Mouse (Mus musculus): ENCODE data around the gene Trim17. TPM values are rescaled to one million over a fixed set of nuclear protein-coding genes. Genes with fewer than 3 reads are reported as not detected.

Trim17 gene
- polyA plus RNA-seq, 1 experiment = 0.22 TPM

DNA sequence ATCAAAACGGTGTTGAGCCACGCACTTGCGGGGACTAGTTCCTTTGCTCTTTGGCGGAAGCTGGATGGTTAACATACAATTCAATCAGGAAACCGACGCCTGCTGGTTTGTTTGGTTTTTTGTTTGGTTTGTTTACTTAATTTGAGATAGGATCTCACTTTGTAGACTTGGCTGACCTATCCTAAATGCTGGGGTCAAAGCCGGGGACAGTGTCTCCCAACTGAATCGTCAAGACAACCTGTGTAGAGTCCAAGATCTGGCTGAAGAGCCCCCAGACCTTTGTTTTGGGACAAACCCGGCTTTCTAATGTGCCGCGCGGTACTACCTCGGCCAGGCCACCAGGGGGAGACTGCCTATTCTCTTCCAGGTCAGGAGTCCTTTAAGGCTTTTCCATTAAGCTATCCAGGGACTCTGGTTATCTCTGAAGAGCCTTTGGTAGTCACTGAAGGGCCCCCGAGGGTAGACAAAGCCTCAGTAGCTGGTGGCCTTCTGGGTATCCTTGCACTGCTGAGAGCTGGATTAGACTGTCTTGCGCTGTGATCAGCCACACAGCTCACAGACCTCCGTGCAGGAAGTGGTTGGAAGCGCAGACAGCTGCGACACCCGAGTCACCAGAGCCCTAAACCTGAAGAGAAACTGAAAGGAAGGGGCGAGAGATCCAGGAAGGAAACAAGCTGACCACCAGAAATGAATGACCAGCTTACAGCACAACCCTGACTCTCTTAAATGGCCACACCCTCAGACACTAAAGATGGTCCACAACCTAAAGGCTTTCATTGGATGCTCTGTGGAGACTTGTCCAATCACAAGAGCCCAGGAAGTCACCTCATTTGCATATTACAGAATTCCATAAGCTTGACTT is 26.5 kb upstream of the Trim17 start:
- peaks cover 7% of the 10 kb centered on the region for H3K27me3 ChIP-seq (ENCODE audit: control insufficient read depth, insufficient read depth, insufficient read length)
- H3ac ChIP-seq (ENCODE audit: control insufficient read depth, insufficient read length, low read depth) = peak overlapping the region; percentile 31
- no peaks in the 10 kb centered on the region for H3K79me2 ChIP-seq (ENCODE audit: control insufficient read depth, insufficient read depth)
- H3K4me3 ChIP-seq (ENCODE audit: insufficient read depth, poor library complexity, severe bottlenecking) = no peak overlapping the region
- TF ChIP-seq MYOG (IDR thresholded peaks at IDR 0.05; ENCODE audit: control insufficient read depth, extremely low read depth, insufficient read length) = no peak
- TF ChIP-seq MYOD1 (IDR thresholded peaks at IDR 0.05; ENCODE audit: control insufficient read depth, insufficient read length, low read depth) = no peak
- TF ChIP-seq USF1 (IDR thresholded peaks at IDR 0.05; ENCODE audit: low read depth) = no peak
- no peak for TF ChIP-seq CTCF (IDR thresholded peaks at IDR 0.05; ENCODE audit: control insufficient read depth, insufficient read depth, insufficient read length)
- no peak for TF ChIP-seq FOSL1 (IDR thresholded peaks at IDR 0.05; ENCODE audit: insufficient read depth, low read length, poor library complexity, severe bottlenecking)
- no peak for TF ChIP-seq MAX (IDR thresholded peaks at IDR 0.05)
- no peak for TF ChIP-seq CEBPB (IDR thresholded peaks at IDR 0.05; ENCODE audit: low read depth)
- H3K79me3 ChIP-seq (ENCODE audit: low read depth) = no peaks in the 10 kb centered on the region
- H3K36me3 ChIP-seq (ENCODE audit: control insufficient read depth, insufficient read depth) = peaks cover 16% of the 10 kb centered on the region

DNA sequence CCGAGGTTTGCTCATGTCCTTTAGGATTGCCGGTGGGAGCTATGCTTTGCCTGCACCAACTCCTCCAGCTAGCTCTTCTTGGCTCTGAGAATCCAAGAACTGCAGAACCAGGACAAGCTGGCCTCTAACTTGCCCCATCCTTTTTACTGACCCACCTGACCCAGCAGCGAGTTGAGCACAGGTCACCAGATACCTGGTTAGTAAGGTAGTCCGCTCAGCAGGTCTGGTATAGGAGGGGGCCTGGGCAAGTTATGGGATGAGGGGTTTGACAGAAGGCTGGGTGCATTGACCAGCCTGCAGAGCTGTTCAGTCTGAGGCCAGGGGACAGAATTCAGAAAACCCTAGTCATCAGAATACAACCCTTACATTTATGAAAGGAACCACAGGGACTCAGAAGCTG is 25.4 kb upstream of the Trim17 start:
- TF ChIP-seq CEBPB (IDR thresholded peaks at IDR 0.05; ENCODE audit: low read depth) (no peak), USF1 (IDR thresholded peaks at IDR 0.05; ENCODE audit: low read depth) (no peak), MYOG (IDR thresholded peaks at IDR 0.05; ENCODE audit: control insufficient read depth, extremely low read depth, insufficient read length) (no peak), FOSL1 (IDR thresholded peaks at IDR 0.05; ENCODE audit: insufficient read depth, low read length, poor library complexity, severe bottlenecking) (no peak), MYOD1 (IDR thresholded peaks at IDR 0.05; ENCODE audit: control insufficient read depth, insufficient read length, low read depth) (no peak), CTCF (IDR thresholded peaks at IDR 0.05; ENCODE audit: control insufficient read depth, insufficient read depth, insufficient read length) (no peak), MAX (IDR thresholded peaks at IDR 0.05) (no peak)
- H3K27me3 ChIP-seq (ENCODE audit: control insufficient read depth, insufficient read depth, insufficient read length) = no peaks in the 10 kb centered on the region
- no peaks in the 10 kb centered on the region for H3K79me3 ChIP-seq (ENCODE audit: low read depth)
- H3K36me3 ChIP-seq (ENCODE audit: control insufficient read depth, insufficient read depth) = peaks cover 25% of the 10 kb centered on the region
- no peak overlapping the region for H3K4me3 ChIP-seq (ENCODE audit: insufficient read depth, poor library complexity, severe bottlenecking)
- H3ac ChIP-seq (ENCODE audit: control insufficient read depth, insufficient read length, low read depth) = no peak overlapping the region
- H3K79me2 ChIP-seq (ENCODE audit: control insufficient read depth, insufficient read depth) = no peaks in the 10 kb centered on the region

DNA sequence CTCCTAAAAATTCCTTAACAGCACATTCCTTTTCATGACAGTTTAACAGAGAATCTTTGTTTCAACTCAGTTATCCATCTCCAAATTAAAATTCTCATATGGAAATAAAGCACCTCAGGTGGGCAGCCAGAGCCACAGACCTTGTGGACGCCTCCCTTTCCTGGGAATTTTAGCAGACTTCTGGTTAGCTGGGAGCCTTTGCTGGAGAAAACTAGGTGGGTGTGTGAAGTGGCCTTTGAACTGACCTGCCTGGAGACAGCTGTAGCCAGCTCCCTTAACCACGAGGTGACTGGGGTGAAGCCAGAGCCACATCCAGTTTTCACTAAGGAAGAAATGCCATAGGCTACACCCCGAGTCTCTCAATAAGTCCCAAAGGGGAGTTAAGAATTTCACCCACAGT is 24.8 kb upstream of the Trim17 start:
- Histone ChIP-seq H3K36me3 (ENCODE audit: control insufficient read depth, insufficient read depth) (peaks cover 30% of the 10 kb centered on the region), H3K79me3 (ENCODE audit: low read depth) (no peaks in the 10 kb centered on the region), H3ac (ENCODE audit: control insufficient read depth, insufficient read length, low read depth) (no peak overlapping the region), H3K4me3 (ENCODE audit: insufficient read depth, poor library complexity, severe bottlenecking) (no peak overlapping the region), H3K27me3 (ENCODE audit: control insufficient read depth, insufficient read depth, insufficient read length) (no peaks in the 10 kb centered on the region), H3K79me2 (ENCODE audit: control insufficient read depth, insufficient read depth) (no peaks in the 10 kb centered on the region)
- TF ChIP-seq MYOG (IDR thresholded peaks at IDR 0.05; ENCODE audit: control insufficient read depth, extremely low read depth, insufficient read length) (no peak), MYOD1 (IDR thresholded peaks at IDR 0.05; ENCODE audit: control insufficient read depth, insufficient read length, low read depth) (no peak), USF1 (IDR thresholded peaks at IDR 0.05; ENCODE audit: low read depth) (no peak), MAX (IDR thresholded peaks at IDR 0.05) (no peak), CEBPB (IDR thresholded peaks at IDR 0.05; ENCODE audit: low read depth) (no peak), FOSL1 (IDR thresholded peaks at IDR 0.05; ENCODE audit: insufficient read depth, low read length, poor library complexity, severe bottlenecking) (no peak), CTCF (IDR thresholded peaks at IDR 0.05; ENCODE audit: control insufficient read depth, insufficient read depth, insufficient read length) (no peak)

DNA sequence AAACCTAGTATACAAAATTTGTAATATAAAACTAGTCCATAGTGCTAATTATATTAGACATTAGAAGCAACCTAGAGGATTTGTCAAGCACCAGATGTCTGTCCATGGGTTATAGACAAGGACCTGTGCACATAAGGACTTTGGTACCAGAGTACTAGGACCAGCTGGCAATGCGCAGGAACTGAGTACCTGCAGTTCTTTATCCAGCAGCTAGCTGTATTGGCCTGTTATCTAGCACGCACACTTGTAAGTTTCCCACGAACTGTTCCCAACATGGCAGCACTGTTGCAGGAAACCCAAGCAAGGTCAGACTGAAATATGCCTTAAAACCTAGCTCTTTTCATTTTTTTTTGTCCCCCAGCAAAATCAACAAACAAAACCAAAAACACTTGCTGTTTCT is 24.2 kb upstream of the Trim17 start:
- no peak overlapping the region for H3ac ChIP-seq (ENCODE audit: control insufficient read depth, insufficient read length, low read depth)
- no peaks in the 10 kb centered on the region for H3K79me2 ChIP-seq (ENCODE audit: control insufficient read depth, insufficient read depth)
- no peaks in the 10 kb centered on the region for H3K27me3 ChIP-seq (ENCODE audit: control insufficient read depth, insufficient read depth, insufficient read length)
- no peaks in the 10 kb centered on the region for H3K79me3 ChIP-seq (ENCODE audit: low read depth)
- TF ChIP-seq MAX (IDR thresholded peaks at IDR 0.05) (no peak), CTCF (IDR thresholded peaks at IDR 0.05; ENCODE audit: control insufficient read depth, insufficient read depth, insufficient read length) (no peak), MYOD1 (IDR thresholded peaks at IDR 0.05; ENCODE audit: control insufficient read depth, insufficient read length, low read depth) (no peak), FOSL1 (IDR thresholded peaks at IDR 0.05; ENCODE audit: insufficient read depth, low read length, poor library complexity, severe bottlenecking) (no peak), USF1 (IDR thresholded peaks at IDR 0.05; ENCODE audit: low read depth) (no peak), CEBPB (IDR thresholded peaks at IDR 0.05; ENCODE audit: low read depth) (no peak), MYOG (IDR thresholded peaks at IDR 0.05; ENCODE audit: control insufficient read depth, extremely low read depth, insufficient read length) (no peak)
- H3K4me3 ChIP-seq (ENCODE audit: insufficient read depth, poor library complexity, severe bottlenecking) = no peak overlapping the region
- H3K36me3 ChIP-seq (ENCODE audit: control insufficient read depth, insufficient read depth) = peaks cover 31% of the 10 kb centered on the region

DNA sequence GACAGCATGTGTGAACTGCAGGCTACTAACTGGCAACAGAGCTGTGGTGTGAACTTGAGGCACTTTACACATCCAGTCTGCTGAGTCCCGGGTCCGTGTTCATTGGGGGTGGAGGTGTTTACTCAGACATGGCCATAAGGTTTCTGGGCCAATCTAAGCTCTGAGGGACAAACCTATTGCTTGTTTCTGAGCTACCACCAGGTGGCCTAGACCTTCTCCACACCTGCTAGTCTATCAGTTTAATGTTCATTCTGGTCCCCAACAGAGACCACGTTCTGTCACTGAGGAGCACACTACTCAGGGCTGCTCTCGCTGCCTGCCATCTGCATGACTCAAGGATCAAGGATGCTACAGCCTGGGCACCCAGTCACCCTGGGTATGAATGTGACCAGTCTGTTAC is 22.9 kb upstream of the Trim17 start:
- H3K36me3 ChIP-seq (ENCODE audit: control insufficient read depth, insufficient read depth) = peaks cover 43% of the 10 kb centered on the region
- no peaks in the 10 kb centered on the region for H3K27me3 ChIP-seq (ENCODE audit: control insufficient read depth, insufficient read depth, insufficient read length)
- TF ChIP-seq CTCF (IDR thresholded peaks at IDR 0.05; ENCODE audit: control insufficient read depth, insufficient read depth, insufficient read length) = no peak
- no peak for TF ChIP-seq MYOD1 (IDR thresholded peaks at IDR 0.05; ENCODE audit: control insufficient read depth, insufficient read length, low read depth)
- no peak for TF ChIP-seq MAX (IDR thresholded peaks at IDR 0.05)
- no peak for TF ChIP-seq CEBPB (IDR thresholded peaks at IDR 0.05; ENCODE audit: low read depth)
- no peak for TF ChIP-seq USF1 (IDR thresholded peaks at IDR 0.05; ENCODE audit: low read depth)
- TF ChIP-seq MYOG (IDR thresholded peaks at IDR 0.05; ENCODE audit: control insufficient read depth, extremely low read depth, insufficient read length) = no peak
- no peak for TF ChIP-seq FOSL1 (IDR thresholded peaks at IDR 0.05; ENCODE audit: insufficient read depth, low read length, poor library complexity, severe bottlenecking)
- no peak overlapping the region for H3K4me3 ChIP-seq (ENCODE audit: insufficient read depth, poor library complexity, severe bottlenecking)
- H3K79me3 ChIP-seq (ENCODE audit: low read depth) = peaks cover 4% of the 10 kb centered on the region
- H3ac ChIP-seq (ENCODE audit: control insufficient read depth, insufficient read length, low read depth) = no peak overlapping the region
- H3K79me2 ChIP-seq (ENCODE audit: control insufficient read depth, insufficient read depth) = peaks cover 11% of the 10 kb centered on the region

Measured in C2C12 (cell line).